Mouse (Mus musculus): ENCODE measurements at regions not wholly inside any gene's neighbourhood (a gene's known extent, or its start where the extent isn't known, plus 50 kb on each side); places are given as distances from the start of the nearest gene placed in this dataset.
"Not testable (repeated sequence)": the region's sequence is repeated elsewhere in the genome, so short reads cannot be mapped to it uniquely, and the experiment has no call there.

DNA sequence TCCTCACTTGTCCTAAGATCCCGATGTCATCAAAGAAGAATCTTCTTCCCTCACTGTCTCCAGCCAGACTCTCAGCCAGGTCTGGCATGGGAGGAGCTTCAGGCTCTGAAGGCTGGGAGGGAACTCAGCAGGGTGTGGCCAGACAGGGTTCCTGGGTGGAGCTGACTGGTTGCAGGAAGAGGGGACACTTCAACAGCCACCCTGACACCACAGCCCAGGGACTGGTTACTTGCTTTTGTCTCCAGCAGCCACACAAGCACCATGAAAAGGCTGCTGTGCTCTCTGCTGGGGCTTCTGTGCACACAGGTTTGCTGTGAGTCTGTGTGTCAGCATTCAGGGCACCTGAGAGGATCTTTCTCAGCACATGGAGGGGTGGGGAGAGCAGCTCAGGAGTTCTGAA, 577.0 kb upstream of the Olfr1507 start:
- H3K4me1 ChIP-seq (replicated peaks); H3K4me2 ChIP-seq (replicated peaks); H3K36me3 ChIP-seq; H3K27me3 ChIP-seq; H3K4me3 ChIP-seq (replicated peaks); H3K9me3 ChIP-seq; H3K9ac ChIP-seq (replicated peaks); ATAC-seq; H3K27ac ChIP-seq: not testable (repeated sequence)
- no CpG with 5 or more reads among the region's 1 CpGs for WGBS

DNA sequence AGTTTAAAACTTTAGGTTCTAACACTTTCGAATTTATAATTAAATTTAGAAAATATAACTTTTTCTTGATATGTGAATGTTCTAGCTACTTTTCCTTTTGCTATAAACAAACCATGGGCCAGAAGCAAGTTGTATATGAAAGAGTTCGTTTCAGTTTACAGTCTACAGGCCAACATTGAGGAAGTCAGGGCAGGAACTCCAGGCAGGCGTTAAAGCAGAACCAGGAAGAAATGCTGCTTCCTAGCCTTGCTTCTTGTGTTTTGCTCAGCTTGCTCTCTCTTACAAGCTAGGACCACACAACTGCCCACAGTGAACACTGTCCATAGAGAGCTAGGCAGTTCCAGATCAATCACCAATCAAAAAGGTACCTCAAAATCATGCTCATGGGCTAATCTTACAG, 558.9 kb upstream of the Olfr1507 start:
- not testable (repeated sequence) for H3K9me3 ChIP-seq; H3K27ac ChIP-seq; H3K27me3 ChIP-seq; H3K9ac ChIP-seq (replicated peaks); H3K4me1 ChIP-seq (replicated peaks); ATAC-seq; H3K36me3 ChIP-seq; H3K4me3 ChIP-seq (replicated peaks); H3K4me2 ChIP-seq (replicated peaks)
- 76% methylated on average over 2 of the region's 3 CpGs for WGBS

DNA sequence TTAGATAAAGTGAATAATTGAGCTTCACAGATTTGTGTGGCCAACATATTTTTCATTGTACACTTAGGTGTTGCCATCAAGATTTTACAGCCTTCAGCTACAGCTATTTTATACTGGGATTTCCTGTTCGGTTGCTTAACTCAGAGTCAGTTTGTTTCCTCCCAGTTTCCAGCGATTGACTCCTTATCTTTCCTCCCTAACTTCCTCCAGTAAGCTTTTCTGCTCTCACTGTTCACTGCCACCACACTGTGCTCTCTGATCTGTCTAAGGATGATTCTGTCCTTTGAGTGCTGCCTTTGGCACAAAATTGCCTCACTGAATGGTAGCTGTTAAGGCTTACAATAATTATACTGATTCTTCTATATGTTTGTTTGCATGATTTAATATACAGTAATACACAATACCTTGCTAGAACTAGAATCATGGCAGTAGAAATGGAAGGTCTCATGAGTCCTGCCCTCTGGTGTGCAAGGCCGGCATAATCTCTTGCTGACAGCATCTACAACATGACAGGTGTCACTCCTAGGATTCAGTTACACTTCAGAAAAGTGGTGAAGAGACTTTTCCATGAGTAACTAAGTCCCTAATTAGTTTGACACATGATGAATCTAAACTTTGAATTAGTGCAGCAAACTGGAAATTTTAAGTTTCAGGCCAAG, 558.0 kb upstream of the Olfr1507 start:
- not testable (repeated sequence) for ATAC-seq; H3K4me3 ChIP-seq (replicated peaks); H3K9me3 ChIP-seq; H3K36me3 ChIP-seq; H3K27me3 ChIP-seq; H3K4me1 ChIP-seq (replicated peaks); H3K4me2 ChIP-seq (replicated peaks); H3K9ac ChIP-seq (replicated peaks); H3K27ac ChIP-seq
- 84% methylated on average over 2 of the region's 3 CpGs for WGBS

DNA sequence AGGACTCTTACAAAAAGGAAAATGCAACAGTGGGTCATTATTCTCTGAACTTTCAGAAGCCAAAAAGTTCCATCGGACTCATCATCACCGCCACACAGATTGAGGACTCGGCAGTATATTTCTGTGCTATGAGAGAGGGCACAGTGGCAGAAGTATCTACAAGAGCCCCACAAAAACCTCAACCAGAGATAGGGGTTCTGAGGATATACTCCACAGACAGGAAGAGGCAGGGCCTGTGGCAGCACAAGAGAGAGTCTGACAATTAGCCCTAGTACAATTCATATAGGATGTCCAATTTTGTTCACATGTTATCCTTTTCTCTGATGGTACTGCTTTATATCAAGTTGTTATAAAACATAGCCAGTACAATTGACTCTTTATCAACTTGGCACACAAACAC, 552.1 kb upstream of the Olfr1507 start:
- WGBS, result 82% methylated on average over 2 of the region's 3 CpGs
- not testable (repeated sequence) for H3K27ac ChIP-seq; ATAC-seq; H3K4me3 ChIP-seq (replicated peaks); H3K9ac ChIP-seq (replicated peaks); H3K27me3 ChIP-seq; H3K4me1 ChIP-seq (replicated peaks); H3K36me3 ChIP-seq; H3K9me3 ChIP-seq; H3K4me2 ChIP-seq (replicated peaks)

DNA sequence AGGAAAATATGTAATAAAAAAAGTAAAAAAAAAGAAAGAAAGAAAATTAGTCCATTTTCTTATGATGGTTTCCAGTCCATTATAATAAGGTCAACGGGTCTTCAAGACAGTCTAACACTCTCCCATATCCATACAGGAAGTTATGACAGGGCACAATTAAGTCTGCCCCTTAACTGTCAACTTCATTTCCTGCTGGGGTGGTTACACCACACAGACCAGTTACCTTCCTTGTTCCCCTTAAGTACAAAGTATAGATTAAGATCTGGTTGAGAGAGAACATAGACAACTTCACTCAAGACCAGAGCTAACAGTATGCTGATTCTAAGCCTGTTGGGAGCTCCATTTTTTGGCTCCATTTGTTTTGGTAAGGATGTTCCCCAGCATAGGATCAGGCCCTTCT, 551.4 kb upstream of the Olfr1507 start:
- not testable (repeated sequence) for H3K4me3 ChIP-seq (replicated peaks); H3K36me3 ChIP-seq; H3K9ac ChIP-seq (replicated peaks); H3K27ac ChIP-seq; ATAC-seq; H3K27me3 ChIP-seq; H3K9me3 ChIP-seq; H3K4me1 ChIP-seq (replicated peaks); H3K4me2 ChIP-seq (replicated peaks)
- WGBS, result 100% methylated on average over 1 of the region's 1 CpGs

DNA sequence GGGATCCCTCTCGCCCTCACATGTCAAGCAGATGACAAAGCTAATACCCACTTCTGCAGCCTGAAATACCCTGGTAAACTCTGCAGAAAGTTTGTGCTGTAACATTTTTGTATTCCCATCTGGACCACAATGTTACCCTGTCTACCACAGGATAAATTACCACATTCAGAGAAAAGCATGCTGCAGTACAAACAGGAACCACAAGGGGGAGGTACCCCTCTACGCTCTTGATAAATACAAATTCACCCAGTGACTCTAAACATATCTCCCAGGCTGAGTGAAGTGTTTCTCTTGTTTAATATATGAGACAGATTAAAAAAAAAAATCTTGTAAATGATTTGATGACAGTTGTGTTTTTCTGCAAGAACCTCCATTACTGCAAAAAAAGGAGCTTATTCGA, 549.8 kb upstream of the Olfr1507 start:
- 76% methylated on average over 3 of the region's 3 CpGs for WGBS
- not testable (repeated sequence) for H3K4me1 ChIP-seq (replicated peaks); H3K4me2 ChIP-seq (replicated peaks); H3K36me3 ChIP-seq; H3K9ac ChIP-seq (replicated peaks); H3K27ac ChIP-seq; ATAC-seq; H3K9me3 ChIP-seq; H3K4me3 ChIP-seq (replicated peaks); H3K27me3 ChIP-seq

DNA sequence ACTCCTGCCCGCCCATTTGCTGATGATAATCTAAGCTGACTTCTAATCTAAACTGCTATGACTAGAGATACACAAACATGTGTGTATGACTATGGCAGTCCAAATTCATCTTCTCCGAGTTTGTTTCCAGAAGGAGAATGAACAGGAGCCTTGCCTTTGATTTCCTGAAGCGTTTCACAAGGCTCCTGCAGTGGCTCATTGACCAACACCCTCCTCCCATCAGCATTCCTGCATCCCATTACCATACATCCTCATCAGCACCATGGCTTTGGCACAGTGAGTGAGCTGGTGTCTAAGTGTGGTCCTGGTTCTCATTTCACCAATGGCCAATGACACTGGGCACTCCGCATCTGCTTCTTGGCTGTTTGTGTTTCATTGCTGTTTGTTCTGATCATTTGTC, 548.6 kb upstream of the Olfr1507 start:
- H3K36me3 ChIP-seq; H3K27ac ChIP-seq; ATAC-seq; H3K4me1 ChIP-seq (replicated peaks); H3K9me3 ChIP-seq; H3K9ac ChIP-seq (replicated peaks); H3K4me2 ChIP-seq (replicated peaks); H3K27me3 ChIP-seq; H3K4me3 ChIP-seq (replicated peaks): not testable (repeated sequence)
- 60% methylated on average over 4 of the region's 4 CpGs for WGBS

DNA sequence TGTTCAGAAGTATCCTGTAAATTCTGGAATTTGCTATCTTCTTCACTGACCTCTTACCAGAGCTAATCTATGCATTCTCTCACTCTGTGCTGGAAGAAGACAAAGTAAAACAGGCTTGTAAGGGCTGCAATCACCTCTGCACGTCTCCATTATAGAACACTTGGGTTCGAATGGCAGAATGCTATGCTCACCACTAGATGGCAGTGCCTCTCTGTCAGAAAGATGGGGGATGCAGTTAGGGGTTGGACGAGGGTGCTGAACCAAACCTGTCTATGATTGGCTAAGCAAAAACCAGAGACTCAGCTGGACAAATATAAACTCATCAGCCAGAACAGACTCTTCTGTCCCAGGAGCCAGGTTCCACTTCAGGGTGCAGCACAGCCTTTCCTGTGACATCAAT, 546.5 kb upstream of the Olfr1507 start:
- H3K9me3 ChIP-seq; H3K9ac ChIP-seq (replicated peaks); H3K36me3 ChIP-seq; H3K4me2 ChIP-seq (replicated peaks); H3K27me3 ChIP-seq; H3K27ac ChIP-seq; H3K4me1 ChIP-seq (replicated peaks); ATAC-seq; H3K4me3 ChIP-seq (replicated peaks): not testable (repeated sequence)
- WGBS, result 9% methylated on average over 3 of the region's 3 CpGs

DNA sequence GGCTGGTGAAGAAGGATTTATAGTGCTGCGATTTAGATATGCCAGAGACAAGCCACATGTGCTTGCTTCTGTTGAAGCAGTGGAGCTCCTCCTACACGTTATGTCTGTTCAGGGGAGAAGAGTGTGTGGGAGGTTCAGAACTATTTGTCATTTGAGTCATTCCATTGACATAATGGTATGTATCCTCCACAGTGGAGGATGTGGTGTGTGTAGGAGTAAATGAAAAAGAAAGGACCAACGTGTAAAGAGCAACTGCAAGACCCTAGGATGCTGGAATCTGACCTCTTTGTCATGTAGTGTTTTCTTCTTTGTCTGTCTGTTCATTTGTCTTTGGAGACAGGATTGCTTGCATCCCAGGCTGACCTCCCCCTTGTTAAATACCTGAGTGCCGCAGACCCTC, 543.9 kb upstream of the Olfr1507 start:
- not testable (repeated sequence) for H3K9ac ChIP-seq (replicated peaks); H3K9me3 ChIP-seq; H3K4me3 ChIP-seq (replicated peaks); H3K36me3 ChIP-seq; H3K4me2 ChIP-seq (replicated peaks); H3K4me1 ChIP-seq (replicated peaks); ATAC-seq; H3K27ac ChIP-seq; H3K27me3 ChIP-seq
- 79% methylated on average over 4 of the region's 4 CpGs for WGBS

DNA sequence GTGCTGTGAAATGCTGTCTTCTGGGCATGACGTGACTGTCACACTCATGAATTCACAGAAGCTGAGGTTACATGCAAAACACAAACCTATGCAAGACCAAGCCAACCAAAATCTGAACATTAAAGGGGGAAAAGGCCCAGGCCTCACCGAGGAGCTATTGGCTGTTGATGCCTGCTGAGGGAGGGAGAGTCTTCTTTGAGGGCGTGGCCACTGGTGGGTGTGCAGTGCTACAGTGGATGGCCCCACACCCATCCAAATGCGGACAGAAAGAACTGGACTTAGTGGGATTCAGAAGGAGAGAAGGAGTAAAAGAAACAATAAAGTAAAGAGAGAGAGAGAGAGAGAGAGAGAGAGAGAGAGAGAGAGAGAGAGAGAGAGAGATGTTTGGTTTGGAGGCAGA, 539.4 kb upstream of the Olfr1507 start:
- not testable (repeated sequence) for H3K4me1 ChIP-seq (replicated peaks)

DNA sequence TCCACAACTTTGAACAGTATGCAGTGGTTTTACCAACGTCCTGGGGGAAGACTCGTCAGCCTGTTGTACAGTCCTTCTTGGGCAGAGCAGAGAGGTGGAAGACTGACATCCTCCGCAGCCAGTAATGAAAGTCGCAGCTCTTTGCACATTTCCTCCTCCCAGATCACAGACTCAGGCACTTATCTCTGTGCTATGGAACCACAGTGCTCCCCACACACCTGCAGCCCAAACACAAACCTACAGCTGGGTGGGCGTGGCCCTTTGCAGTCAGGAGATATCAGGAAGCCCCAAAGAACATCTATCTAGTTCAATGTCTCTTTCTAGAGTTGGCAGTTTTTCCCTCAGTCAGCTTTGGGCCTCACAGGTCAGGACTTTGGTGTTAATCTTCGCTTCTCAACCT, 537.7 kb upstream of the Olfr1507 start:
- not testable (repeated sequence) for ATAC-seq
- no CpG with 5 or more reads among the region's 6 CpGs for WGBS

More for the DNA sequence above, 539.4 kb upstream of the Olfr1507 start:
- not testable (repeated sequence) for H3K27me3 ChIP-seq; H3K9ac ChIP-seq (replicated peaks); H3K36me3 ChIP-seq; ATAC-seq; H3K27ac ChIP-seq; H3K9me3 ChIP-seq; H3K4me2 ChIP-seq (replicated peaks); H3K4me3 ChIP-seq (replicated peaks)
- WGBS, result no CpG with 5 or more reads among the region's 4 CpGs

DNA sequence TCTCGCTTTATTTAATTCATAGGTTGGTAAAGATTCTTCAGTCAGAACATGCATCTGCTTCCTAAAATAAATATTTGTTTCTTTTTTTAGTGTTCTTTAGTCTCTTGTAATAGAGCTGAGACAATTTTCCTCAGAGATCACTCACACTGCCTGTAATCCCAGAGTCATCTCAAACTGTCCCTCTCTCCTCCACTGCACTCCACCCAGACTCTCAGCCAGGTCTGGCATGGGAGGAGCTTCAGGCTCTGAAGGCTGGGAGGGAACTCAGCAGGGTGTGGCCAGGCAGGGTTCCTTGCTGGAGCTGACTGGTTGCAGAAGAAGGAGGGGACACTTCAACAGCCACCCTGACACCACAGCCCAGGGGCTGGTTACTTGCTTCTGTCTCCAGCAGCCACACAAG, 536.9 kb upstream of the Olfr1507 start:
- H3K4me3 ChIP-seq (replicated peaks); H3K9ac ChIP-seq (replicated peaks); H3K27me3 ChIP-seq; ATAC-seq; H3K4me1 ChIP-seq (replicated peaks); H3K9me3 ChIP-seq; H3K27ac ChIP-seq; H3K36me3 ChIP-seq; H3K4me2 ChIP-seq (replicated peaks): not testable (repeated sequence)
- no CpG with 5 or more reads among the region's 1 CpGs for WGBS

More for the DNA sequence above, 537.7 kb upstream of the Olfr1507 start:
- not testable (repeated sequence) for H3K27ac ChIP-seq; H3K27me3 ChIP-seq; H3K36me3 ChIP-seq; H3K9ac ChIP-seq (replicated peaks); H3K9me3 ChIP-seq; H3K4me2 ChIP-seq (replicated peaks); H3K4me1 ChIP-seq (replicated peaks); H3K4me3 ChIP-seq (replicated peaks)

DNA sequence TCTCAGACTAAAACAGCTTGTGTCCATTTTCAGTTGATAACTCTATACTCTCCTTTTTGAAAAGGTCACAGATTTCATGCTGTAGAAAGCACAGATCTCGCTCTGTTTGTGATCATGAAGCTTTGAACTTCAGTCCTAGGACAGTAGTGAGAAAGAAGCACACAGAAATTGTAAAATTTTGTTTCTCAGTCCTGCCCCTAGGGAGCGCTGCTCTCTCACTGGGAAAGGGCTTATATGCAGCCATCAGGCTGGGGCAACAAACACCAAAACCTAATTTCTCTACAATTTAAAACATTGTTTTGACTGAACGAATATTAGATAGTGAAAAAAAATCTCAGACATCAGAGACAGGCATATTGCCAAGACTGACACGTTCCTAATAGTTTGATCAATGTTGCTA, 534.7 kb upstream of the Olfr1507 start:
- not testable (repeated sequence) for H3K4me3 ChIP-seq (replicated peaks); H3K9me3 ChIP-seq; H3K4me2 ChIP-seq (replicated peaks); H3K9ac ChIP-seq (replicated peaks); H3K27ac ChIP-seq; ATAC-seq; H3K36me3 ChIP-seq; H3K27me3 ChIP-seq; H3K4me1 ChIP-seq (replicated peaks)
- WGBS, result no CpG with 5 or more reads among the region's 4 CpGs

Measured in midbrain, embryonic 13.5 days (tissue).